Mouse (Mus musculus): ENCODE measurements at regions not wholly inside any gene's neighbourhood (a gene's known extent, or its start where the extent isn't known, plus 50 kb on each side); places are given as distances from the start of the nearest gene placed in this dataset.
A peak's percentile ranks its signal among the peaks of the same experiment; 100 is the strongest.

GRCm38 (mm10) chr9:43929312-43930036, 113.7 kb upstream of the Thy1 start:
- DNase-seq (ENCODE audit: low spot score in 2 of 2) = no peak

DNA sequence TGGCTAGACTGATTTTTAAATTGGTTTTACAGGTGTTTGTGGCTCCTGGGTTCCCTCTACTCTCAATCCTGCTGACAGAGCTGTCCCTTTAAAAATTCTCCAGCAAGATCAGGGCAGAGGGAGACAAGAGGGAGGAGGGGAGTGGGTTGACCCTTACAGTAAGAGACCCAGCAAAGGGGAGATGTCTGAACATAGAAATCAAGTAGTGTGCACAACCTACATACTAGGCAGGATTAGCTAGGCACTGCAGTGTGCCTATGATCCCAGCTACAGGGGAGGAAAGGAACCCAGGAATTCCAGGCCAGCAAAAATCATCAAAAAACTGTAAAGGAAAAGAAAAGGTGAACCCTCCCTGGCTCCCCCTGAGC, 113.2 kb upstream of the Thy1 start:
- no peak for DNase-seq (ENCODE audit: low spot score in 2 of 2)

- DNase-seq (ENCODE audit: low spot score in 2 of 2) = no peak
These were observed 112.7 kb upstream of the Thy1 start for GRCm38 (mm10) chr9:43930476-43930875.

DNA sequence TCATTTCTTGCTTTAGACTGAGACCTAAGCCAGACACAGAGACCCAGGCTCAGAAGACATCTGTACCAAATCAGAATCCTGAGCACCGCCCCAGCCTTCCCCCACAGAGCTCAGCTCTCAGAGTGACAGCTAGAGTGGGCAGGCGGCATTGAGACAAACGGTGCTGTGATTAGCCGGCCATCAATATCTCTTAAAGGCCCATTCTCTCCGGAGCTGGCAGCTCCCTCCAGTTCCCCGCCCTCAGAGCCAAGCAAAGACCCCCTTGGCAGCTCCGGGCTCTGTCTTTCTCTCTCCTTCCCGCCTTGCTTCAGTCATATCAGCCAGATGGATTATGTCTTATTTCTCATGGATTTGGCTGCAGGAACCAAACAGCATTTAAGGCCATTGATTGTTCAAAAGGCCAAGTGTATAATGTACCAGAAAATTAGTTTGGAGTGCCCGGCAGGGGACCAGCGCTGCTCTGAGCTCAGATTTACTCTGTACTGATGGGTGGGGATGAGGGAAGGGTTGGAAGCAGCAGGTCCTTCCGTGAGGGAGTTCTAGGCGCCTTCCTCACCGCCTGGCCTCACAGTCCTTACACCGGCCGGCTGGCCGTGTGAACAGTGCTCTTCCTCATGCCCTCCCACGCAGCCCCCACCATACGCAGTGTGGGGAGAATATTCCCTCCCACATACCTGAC, 109.0 kb upstream of the Thy1 start:
- no peak for DNase-seq (ENCODE audit: low spot score in 2 of 2)

DNA sequence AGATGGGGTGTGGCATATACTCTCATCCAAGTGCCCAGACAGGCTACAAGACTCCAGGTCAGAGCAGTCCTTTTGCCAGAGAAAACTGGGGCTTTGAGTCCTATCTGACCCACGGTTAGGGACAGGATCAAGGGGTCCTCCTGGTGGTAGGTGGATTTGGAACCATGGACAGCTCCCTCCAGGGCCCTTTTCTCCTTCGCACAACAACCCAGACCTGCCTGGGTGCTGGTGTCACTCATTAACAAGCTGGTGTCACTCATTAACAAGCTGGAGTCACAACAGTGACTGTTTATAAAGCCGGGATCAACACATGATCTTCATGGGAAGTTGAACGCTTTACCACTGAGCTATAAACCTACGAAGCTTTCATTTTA, 108.5 kb upstream of the Thy1 start:
- DNase-seq (ENCODE audit: low spot score in 2 of 2) = no peak

- DNase-seq (ENCODE audit: low spot score in 2 of 2) = no peak
These were observed 103.8 kb upstream of the Thy1 start for GRCm38 (mm10) chr9:43939336-43939735.

- no peak for DNase-seq (ENCODE audit: low spot score in 2 of 2)
These were observed 101.0 kb upstream of the Thy1 start for GRCm38 (mm10) chr9:43942147-43942546.

GRCm38 (mm10) chr9:43943522-43943921, 99.7 kb upstream of the Thy1 start:
- no peak for DNase-seq (ENCODE audit: low spot score in 2 of 2)

DNA sequence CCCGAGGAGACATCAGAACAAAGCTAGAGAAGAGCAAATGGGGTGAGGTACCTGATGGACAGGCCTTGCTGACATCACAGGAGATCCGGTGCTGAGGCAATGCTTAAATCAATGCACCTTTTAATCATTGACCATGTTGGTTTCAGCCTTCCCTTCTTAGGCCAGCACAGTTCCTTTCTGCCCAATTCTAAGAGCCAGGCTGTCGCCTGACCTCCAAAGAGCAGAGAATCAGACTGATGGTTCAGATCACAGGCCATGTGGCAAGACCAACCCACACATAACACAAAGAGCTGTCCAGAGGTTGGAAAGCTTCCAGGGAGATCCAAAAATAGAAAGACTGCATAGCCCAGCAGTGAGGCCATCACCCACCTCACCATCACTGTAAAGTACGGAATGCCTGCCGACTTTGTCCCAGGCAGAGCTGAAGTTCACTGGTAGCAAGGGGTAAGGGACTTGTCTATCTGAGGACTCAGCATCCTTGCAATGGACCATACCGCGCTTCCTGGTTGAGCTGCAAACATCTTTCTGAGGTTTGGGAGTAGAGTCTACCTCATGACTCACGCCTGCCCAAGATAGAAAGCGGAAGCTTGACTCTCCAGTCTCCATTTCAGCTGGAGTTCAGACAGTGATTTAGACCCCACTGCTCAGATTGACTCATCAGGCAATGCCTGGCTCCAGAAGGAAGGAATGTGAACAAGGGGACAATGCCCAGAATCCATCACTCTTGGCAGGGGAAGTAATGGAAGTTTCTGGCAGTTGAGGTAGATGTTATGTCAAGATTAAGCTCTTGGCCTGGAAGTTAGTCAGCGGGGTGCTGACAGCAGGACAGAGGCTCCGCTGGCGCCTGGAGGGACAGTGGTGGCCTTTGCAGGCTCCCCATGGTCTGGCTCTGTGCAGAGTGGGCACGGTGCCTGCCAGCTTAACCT, 98.1 kb upstream of the Thy1 start:
- DNase-seq (ENCODE audit: low spot score in 2 of 2) = peak in 1 of 2 experiments; percentile 50

DNA sequence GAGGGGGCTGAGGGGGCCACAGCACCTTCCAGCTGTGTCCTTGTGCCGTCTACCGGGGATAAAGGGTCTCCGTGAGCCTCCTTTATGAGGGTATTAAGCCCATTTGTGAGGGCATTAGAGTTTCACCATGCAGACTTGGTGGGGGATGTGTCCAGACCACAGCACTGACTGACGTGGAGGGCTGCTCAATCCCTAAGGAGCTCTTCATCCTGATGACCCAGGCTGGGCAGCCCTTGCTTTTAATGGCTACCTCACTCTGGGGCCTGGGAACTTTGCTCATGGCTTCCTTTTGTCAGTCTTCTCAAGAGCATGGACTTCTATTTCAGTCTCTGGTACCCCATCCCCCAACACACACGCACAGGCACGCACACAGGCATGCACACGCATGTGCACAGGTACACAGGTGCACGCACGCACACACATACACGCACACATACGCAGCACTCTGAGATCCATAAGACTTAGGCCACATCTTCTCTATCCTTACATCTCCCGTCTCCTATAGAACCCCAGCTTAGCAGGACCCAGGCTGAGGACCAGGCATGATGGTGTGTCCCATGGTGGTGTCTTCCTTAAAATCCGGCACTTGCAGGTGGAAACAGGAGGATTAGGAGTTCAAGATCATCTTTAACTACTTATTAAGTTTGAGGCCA, 97.1 kb upstream of the Thy1 start:
- no peak for DNase-seq (ENCODE audit: low spot score in 2 of 2)

DNA sequence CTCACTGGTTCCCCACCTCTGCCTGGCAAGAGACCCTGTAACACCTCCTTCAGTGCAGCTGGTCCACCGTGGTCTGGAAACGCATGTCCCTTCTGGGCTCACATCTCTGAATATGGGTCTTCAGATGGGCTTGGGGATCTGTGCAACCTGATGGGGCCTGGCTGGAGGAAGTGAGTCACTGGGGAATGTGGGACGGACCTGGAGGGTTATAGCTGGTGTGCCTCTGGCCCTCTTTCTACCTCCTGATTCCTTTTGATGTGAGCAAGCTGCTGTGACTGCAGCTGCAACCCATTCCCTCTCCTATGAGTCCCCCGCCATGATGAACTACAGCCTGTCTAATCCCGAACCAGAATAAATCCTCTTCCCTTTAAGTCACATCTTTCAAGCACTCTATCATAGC, 96.1 kb upstream of the Thy1 start:
- no peak for DNase-seq (ENCODE audit: low spot score in 2 of 2)

- DNase-seq (ENCODE audit: low spot score in 2 of 2) = no peak
These were observed 95.6 kb upstream of the Thy1 start for GRCm38 (mm10) chr9:43947490-43948150.

DNA sequence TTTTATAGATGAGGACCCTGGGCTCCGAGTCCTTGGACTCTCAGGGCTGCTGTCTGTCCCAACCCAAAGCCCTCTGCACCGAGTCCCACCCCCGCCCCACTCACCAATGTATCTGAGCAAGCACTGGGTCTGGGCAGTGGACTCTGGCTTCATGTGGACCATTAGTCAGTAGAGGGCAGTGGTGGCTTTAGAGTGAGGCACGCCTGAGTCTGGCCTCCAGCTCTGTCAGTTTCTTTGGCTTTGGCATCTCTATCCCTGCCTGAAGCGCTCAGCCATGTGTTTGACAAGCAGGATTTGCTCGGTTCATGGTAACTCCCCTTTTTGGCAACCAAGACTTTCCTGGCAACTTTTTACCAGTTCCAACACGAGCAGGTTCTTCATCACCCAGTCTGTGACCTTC, 90.1 kb upstream of the Thy1 start:
- DNase-seq (ENCODE audit: low spot score in 2 of 2) = peak in 1 of 2 experiments; percentile 54

DNA sequence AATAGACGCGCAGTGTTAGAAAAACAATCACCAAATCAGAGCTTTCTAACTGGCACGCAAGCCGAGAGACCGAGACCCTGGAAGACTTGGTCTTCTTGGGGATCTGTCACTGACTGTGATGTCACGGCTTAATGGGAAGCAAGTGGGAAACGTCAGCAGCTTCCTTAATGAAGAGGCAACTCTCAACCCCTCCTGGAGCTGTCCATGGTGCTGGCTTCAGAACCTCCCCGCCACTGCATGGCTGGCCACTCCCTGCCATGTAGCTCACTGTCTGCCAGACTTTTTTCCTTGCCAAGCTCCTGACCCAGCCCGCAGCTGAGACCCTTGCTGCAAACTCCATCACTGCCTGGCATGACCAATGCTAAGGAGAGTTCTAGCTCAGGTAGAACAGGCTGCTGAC, 83.6 kb upstream of the Thy1 start:
- no peak for DNase-seq (ENCODE audit: low spot score in 2 of 2)

DNA sequence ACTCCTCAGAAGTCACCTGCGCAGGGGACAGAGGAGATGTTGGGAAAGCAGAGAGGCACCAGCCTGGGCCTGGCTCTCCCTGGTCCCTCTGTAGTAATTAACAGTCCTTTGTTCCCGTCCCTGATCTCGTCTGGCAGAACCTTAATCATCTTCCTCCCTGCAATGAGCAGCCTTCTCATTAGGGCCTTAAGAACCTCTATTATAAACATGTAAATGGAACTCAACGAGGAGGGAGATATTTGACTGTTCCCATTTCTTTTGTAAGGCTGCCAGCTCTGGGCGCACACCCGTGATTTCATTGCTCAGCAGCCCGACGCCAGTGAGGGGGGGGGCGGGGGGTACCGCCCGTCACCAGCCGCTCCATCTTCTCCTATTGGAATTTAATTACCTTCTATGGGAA, 81.8 kb upstream of the Thy1 start:
- DNase-seq (ENCODE audit: low spot score in 2 of 2) = no peak

DNA sequence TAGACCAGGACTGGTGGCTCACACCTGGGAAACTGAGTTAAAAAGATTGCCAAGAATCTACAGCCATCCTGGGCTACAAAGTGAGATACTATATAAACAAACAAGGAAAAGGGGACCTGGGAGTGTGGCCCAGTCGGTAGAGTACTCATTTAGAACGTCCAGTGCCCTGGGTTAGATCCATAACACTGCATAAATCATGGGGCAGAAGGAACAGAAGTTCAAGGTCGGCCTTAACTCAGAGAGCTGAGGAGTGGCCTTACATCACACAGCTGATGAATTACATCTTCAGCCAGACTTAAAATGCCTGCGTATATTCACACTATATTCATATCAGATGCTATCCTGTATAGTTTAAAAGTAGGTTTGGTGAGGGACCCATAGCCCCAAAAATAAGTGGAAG, 78.0 kb upstream of the Thy1 start:
- no peak for DNase-seq (ENCODE audit: low spot score in 2 of 2)

DNA sequence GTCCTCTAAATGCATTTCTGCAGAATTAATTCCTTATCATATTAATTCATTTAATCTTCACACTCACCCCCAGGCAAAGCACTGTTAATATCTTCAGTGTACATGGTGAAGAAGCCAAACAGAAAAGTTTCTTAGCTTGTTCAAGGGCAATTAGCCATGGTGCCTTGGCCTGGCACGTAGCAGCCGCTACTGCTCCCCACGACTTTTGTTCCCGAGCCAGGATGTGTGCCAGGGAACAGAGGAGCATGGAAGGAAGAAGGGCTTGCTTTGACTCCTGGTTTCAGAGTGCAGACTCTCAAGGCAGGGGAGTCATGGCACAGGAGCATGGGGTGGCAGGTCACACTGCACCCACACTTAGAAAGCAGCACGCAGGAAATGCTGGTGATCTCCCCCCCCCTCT, 77.4 kb upstream of the Thy1 start:
- DNase-seq (ENCODE audit: low spot score in 2 of 2) = no peak

- peak in 1 of 2 experiments; percentile 51 for DNase-seq (ENCODE audit: low spot score in 2 of 2)
These were observed 73.0 kb upstream of the Thy1 start for GRCm38 (mm10) chr9:43970043-43970795.

GRCm38 (mm10) chr9:43970858-43971257, 72.3 kb upstream of the Thy1 start:
- DNase-seq (ENCODE audit: low spot score in 2 of 2) = peak in 1 of 2 experiments; percentile 50

DNA sequence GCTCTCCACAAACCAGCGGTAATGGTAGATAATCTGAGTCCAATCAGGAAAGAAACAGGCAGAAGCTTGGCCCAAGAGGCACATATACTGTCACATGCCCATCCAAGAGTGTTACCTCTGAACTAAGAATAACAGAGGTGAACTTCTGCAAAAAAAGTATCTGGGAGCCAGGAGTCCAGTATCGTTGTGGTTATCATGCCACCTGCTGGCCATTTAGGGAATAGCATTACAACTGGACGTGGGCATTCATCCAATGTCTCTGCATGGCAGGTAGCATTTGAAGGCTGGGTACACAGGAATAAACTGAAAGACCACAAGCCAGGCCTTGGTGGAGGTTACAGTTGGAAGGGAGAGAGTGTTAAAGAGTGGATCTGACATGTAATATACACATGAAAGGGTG, 70.9 kb upstream of the Thy1 start:
- peak; percentile 52 to 84 for DNase-seq (ENCODE audit: low spot score in 2 of 2)

DNA sequence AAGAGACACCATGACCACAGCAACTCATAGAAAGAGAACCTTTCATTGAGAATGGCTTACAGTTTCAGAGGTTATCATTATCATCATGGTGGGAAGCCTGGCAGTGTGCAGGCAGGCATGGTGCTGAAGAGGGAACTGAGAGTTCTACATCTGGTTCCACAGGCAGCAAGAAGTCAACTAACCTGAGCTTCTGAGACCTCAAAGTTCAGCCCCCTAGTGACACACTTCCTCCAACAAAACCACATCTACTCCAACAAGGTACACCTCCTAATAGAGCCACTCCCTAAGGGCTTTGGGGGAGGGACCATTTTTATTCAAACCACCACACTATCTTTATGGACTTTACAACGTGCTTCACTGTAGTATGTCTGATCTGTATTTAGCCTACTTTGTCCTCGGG, 67.8 kb upstream of the Thy1 start:
- no peak for DNase-seq (ENCODE audit: low spot score in 2 of 2)
